Mouse (Mus musculus): ENCODE results near the gene Klk1b8. TPM values are rescaled to one million over a fixed set of nuclear protein-coding genes. Genes with fewer than 3 reads are reported as not detected.

Klk1b8 gene
- not detected in 2 replicates for polyA plus RNA-seq (2012; rRNA removed)
- not detected in 2 replicates for polyA plus RNA-seq (2014; fragmentation: Nextera tagmentation; extraction: Ambion mirVana)

DNA sequence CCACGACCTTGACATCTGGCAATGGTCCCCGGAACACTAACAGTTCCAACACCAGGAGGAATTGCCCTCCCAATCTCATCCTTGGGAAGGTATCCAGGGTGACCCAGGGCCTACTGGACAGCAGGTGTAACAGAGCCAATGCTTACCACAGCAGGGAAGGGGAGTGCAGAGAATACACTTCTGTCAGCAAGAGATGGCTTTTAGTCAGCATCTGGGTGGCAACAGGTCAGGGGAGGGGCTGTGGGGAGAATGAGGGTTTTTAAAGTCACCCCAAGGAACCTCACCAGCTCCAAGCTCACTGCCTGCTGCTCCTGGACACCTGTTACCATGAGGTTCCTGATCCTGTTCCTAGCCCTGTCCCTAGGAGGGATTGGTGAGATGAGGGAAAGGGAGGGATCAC is at the start of gene Klk1b8:
Klk1b8 (plus strand) TSS at position 301 of the 400 bp plus-strand sequence.
- H3K4me1 ChIP-seq (replicated peaks; ENCODE audit: control insufficient read depth in 2 of 2, insufficient read depth in 2 of 2, low read length in 1 of 2), result no peaks in the 10 kb centered on the region

GRCm38 (mm10) chr7:43914821-43915220 is 35.6 kb upstream of the Klk1b8 start:
- TF ChIP-seq EP300 (IDR thresholded peaks at IDR 0.05; ENCODE audit: low read depth) (no peak), CTCF (IDR thresholded peaks at IDR 0.05; ENCODE audit: low read depth) (no peak)
- DNase-seq (ENCODE audit: low read depth in 3 of 3, low spot score in 3 of 3) (no peak), ATAC-seq (ENCODE audit: insufficient read depth) (no peak)

More for the DNA sequence above, at the start of gene Klk1b8:
- Histone ChIP-seq H3K9ac (replicated peaks) (no peak within 1 kb of the TSS), H3K27ac (no peak within 1 kb of the TSS), H3K27me3 (ENCODE audit: control insufficient read depth, insufficient read depth, low read length) (no peaks in the 10 kb centered on the region), H3K9me3 (ENCODE audit: control insufficient read depth, low read length) (no peaks in the 10 kb centered on the region), H3K4me3 (ENCODE audit: insufficient read depth in 1 of 2, low read depth in 2 of 2, low read length in 2 of 2) (no peak within 1 kb of the TSS), H3K36me3 (replicated peaks; ENCODE audit: control insufficient read depth, insufficient read depth, low read depth) (no peaks in the 10 kb centered on the region), H3K4me2 (ENCODE audit: low read depth) (no peak within 1 kb of the TSS)
- TF ChIP-seq EP300 (IDR thresholded peaks at IDR 0.05; ENCODE audit: low read depth) (no peak), CTCF (IDR thresholded peaks at IDR 0.05; ENCODE audit: low read depth) (no peak)
- 55% methylated on average over 2 of the region's 2 CpGs for WGBS (ENCODE audit: insufficient replicate concordance)
- ATAC-seq (ENCODE audit: insufficient read depth), result no peak
- DNase-seq (ENCODE audit: low read depth in 3 of 3, low spot score in 3 of 3), result no peak

DNA sequence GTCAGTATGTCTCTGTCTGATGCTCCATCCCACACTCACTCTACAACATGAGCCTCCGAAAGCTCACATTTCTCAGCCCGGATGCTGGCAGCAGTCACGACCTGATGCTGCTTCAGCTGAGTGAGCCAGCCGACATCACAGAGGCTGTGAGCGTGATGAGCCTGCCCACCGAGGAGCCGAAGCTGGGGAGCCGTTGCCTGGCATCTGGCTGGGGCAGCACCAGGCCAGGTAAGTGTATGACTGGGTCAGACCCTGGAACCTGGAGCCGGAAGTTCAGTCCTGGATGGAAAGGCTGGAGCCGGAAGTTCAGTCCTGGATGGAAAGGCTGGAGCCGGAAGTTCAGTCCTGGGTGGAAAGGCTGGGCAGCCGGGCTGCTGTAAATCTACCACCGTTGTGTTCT is 32.0 kb upstream of the Klk1b8 start:
- H3K4me3 ChIP-seq (ENCODE audit: insufficient read depth in 1 of 2, low read depth in 2 of 2, low read length in 2 of 2), result no peak overlapping the region
- ATAC-seq (ENCODE audit: insufficient read depth), result no peak
- TF ChIP-seq EP300 (IDR thresholded peaks at IDR 0.05; ENCODE audit: low read depth), result no peak
- no peak for TF ChIP-seq CTCF (IDR thresholded peaks at IDR 0.05; ENCODE audit: low read depth)
- H3K27me3 ChIP-seq (ENCODE audit: control insufficient read depth, insufficient read depth, low read length), result no peaks in the 10 kb centered on the region
- no peaks in the 10 kb centered on the region for H3K4me1 ChIP-seq (replicated peaks; ENCODE audit: control insufficient read depth in 2 of 2, insufficient read depth in 2 of 2, low read length in 1 of 2)
- no peak overlapping the region for H3K9ac ChIP-seq (replicated peaks)
- no peak overlapping the region for H3K27ac ChIP-seq
- DNase-seq (ENCODE audit: low read depth in 3 of 3, low spot score in 3 of 3), result no peak
- H3K36me3 ChIP-seq (replicated peaks; ENCODE audit: control insufficient read depth, insufficient read depth, low read depth), result no peaks in the 10 kb centered on the region
- no peak overlapping the region for H3K4me2 ChIP-seq (ENCODE audit: low read depth)
- no peaks in the 10 kb centered on the region for H3K9me3 ChIP-seq (ENCODE audit: control insufficient read depth, low read length)
- 70% methylated on average over 13 of the region's 13 CpGs for WGBS (ENCODE audit: insufficient replicate concordance)

More at GRCm38 (mm10) chr7:43914821-43915220, 35.6 kb upstream of the Klk1b8 start:
- H3K4me3 ChIP-seq (ENCODE audit: insufficient read depth in 1 of 2, low read depth in 2 of 2, low read length in 2 of 2), result no peak overlapping the region
- H3K4me1 ChIP-seq (replicated peaks; ENCODE audit: control insufficient read depth in 2 of 2, insufficient read depth in 2 of 2, low read length in 1 of 2), result no peaks in the 10 kb centered on the region
- no peaks in the 10 kb centered on the region for H3K9me3 ChIP-seq (ENCODE audit: control insufficient read depth, low read length)
- no peaks in the 10 kb centered on the region for H3K27me3 ChIP-seq (ENCODE audit: control insufficient read depth, insufficient read depth, low read length)
- no peaks in the 10 kb centered on the region for H3K36me3 ChIP-seq (replicated peaks; ENCODE audit: control insufficient read depth, insufficient read depth, low read depth)
- H3K4me2 ChIP-seq (ENCODE audit: low read depth), result no peak overlapping the region
- no peak overlapping the region for H3K27ac ChIP-seq
- no peak overlapping the region for H3K9ac ChIP-seq (replicated peaks)
- 42% methylated on average over 9 of the region's 9 CpGs for WGBS (ENCODE audit: insufficient replicate concordance)

- H3K36me3 ChIP-seq (replicated peaks; ENCODE audit: control insufficient read depth, insufficient read depth, low read depth), result no peaks in the 10 kb centered on the region
- H3K4me1 ChIP-seq (replicated peaks; ENCODE audit: control insufficient read depth in 2 of 2, insufficient read depth in 2 of 2, low read length in 1 of 2), result no peaks in the 10 kb centered on the region
- no peak overlapping the region for H3K4me2 ChIP-seq (ENCODE audit: low read depth)
- H3K27ac ChIP-seq, result no peak overlapping the region
- no peaks in the 10 kb centered on the region for H3K9me3 ChIP-seq (ENCODE audit: control insufficient read depth, low read length)
- no peak overlapping the region for H3K9ac ChIP-seq (replicated peaks)
- DNase-seq (ENCODE audit: low read depth in 3 of 3, low spot score in 3 of 3), result no peak
- 49% methylated on average over 8 of the region's 8 CpGs for WGBS (ENCODE audit: insufficient replicate concordance)
- H3K27me3 ChIP-seq (ENCODE audit: control insufficient read depth, insufficient read depth, low read length), result no peaks in the 10 kb centered on the region
- TF ChIP-seq EP300 (IDR thresholded peaks at IDR 0.05; ENCODE audit: low read depth) (no peak), CTCF (IDR thresholded peaks at IDR 0.05; ENCODE audit: low read depth) (no peak)
- no peak overlapping the region for H3K4me3 ChIP-seq (ENCODE audit: insufficient read depth in 1 of 2, low read depth in 2 of 2, low read length in 2 of 2)
- ATAC-seq (ENCODE audit: insufficient read depth), result no peak
Observed at GRCm38 (mm10) chr7:43918871-43919270, 31.6 kb upstream of the Klk1b8 start.

- TF ChIP-seq EP300 (IDR thresholded peaks at IDR 0.05; ENCODE audit: low read depth), result no peak
- peak; percentile 91 for TF ChIP-seq CTCF (IDR thresholded peaks at IDR 0.05; ENCODE audit: low read depth)
- no peak overlapping the region for H3K4me2 ChIP-seq (ENCODE audit: low read depth)
- WGBS (ENCODE audit: insufficient replicate concordance), result 18% methylated on average over 14 of the region's 14 CpGs
- H3K4me3 ChIP-seq (ENCODE audit: insufficient read depth in 1 of 2, low read depth in 2 of 2, low read length in 2 of 2), result no peak overlapping the region
- H3K27ac ChIP-seq, result no peak overlapping the region
- peak; percentile 17 to 23 (median 22) for DNase-seq (ENCODE audit: low read depth in 3 of 3, low spot score in 3 of 3)
- H3K9ac ChIP-seq (replicated peaks), result no peak overlapping the region
- H3K4me1 ChIP-seq (replicated peaks; ENCODE audit: control insufficient read depth in 2 of 2, insufficient read depth in 2 of 2, low read length in 1 of 2), result no peaks in the 10 kb centered on the region
- ATAC-seq (ENCODE audit: insufficient read depth), result peak; percentile 41; the same call in 1 of the 2 replicates
- H3K9me3 ChIP-seq (ENCODE audit: control insufficient read depth, low read length), result no peaks in the 10 kb centered on the region
- H3K27me3 ChIP-seq (ENCODE audit: control insufficient read depth, insufficient read depth, low read length), result no peaks in the 10 kb centered on the region
- no peaks in the 10 kb centered on the region for H3K36me3 ChIP-seq (replicated peaks; ENCODE audit: control insufficient read depth, insufficient read depth, low read depth)
Observed at GRCm38 (mm10) chr7:43919559-43920451, 30.7 kb upstream of the Klk1b8 start.
